ENCODE assay signal across 10 mouse cellular contexts in the genomic region with DNA sequence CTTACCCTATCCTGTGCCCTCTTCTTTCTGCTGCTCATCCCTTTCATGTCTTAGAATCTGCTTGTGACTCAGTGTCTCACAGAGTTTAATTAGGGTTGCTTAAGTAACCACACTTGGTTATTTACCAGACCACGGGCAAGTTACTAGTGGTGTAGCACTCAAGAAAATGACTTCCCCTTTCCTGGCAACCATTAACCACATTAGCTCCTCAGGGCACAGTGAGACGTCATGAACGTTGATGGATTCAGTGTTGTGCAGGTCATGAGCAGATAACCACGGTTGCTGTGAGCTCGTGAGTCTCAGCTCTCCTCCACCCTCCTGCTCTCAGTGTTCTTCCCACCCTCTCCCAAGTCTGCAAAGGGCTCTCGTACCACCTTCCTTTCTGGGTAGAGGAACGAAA. TPM values are rescaled to one million over a fixed set of nuclear protein-coding genes. Genes with fewer than 3 reads are reported as not detected.
DNase-seq lines count a peak whose midpoint lies in the region; ATAC-seq and TF ChIP-seq lines count a peak whose summit lies in the region.
"Had no signal": no experiment of that assay in that cellular context is flagged by ENCODE, and none has a peak within 500 bp of the region (broad histone marks: within the 10 kb centered on the region; RNA-seq: fewer than 3 reads in every experiment).

No protein-coding gene starts in this region.

- TF ChIP-seq CTCF in hindbrain, postnatal 0 days (IDR thresholded peaks at IDR 0.05; ENCODE audit: low read depth): no peak

- no peak overlapping the region for H3K9ac ChIP-seq in hindbrain, postnatal 0 days (replicated peaks; ENCODE audit: low read length)

- DNase-seq in MEL-GATA-1-ER (ENCODE audit: extremely low read depth, low read depth): peak; percentile 95
- DNase-seq in kidney, postnatal 14 days: peak; percentile 57
- DNase-seq in natural killer cell, adult 2 months (ENCODE audit: low spot score in 2 of 2): peak; percentile 49 to 67
- DNase-seq in hindbrain, postnatal 0 days (ENCODE audit: low spot score): no peak
- DNase-seq in frontal cortex, postnatal 14 days (ENCODE audit: low spot score in 2 of 2): no peak
- no peak for DNase-seq in retina, postnatal 1 day
- DNase-seq: heart, postnatal 36 days; right cerebral cortex, postnatal 14 days had no signal

- no peaks in the 10 kb centered on the region for H3K27me3 ChIP-seq in hindbrain, postnatal 0 days (ENCODE audit: insufficient read depth, low read length)

- H3K4me2 ChIP-seq in hindbrain, postnatal 0 days (ENCODE audit: low read depth, low read length): no peak overlapping the region
- H3K4me2 ChIP-seq: midbrain, embryonic 11.5 days had no signal

- no peak overlapping the region for H3K4me3 ChIP-seq in hindbrain, postnatal 0 days (ENCODE audit: low read length)

- H3K4me1 ChIP-seq in hindbrain, postnatal 0 days (ENCODE audit: insufficient read depth, low read length): no peaks in the 10 kb centered on the region

- H3K9me3 ChIP-seq in hindbrain, postnatal 0 days (ENCODE audit: low read length): no peaks in the 10 kb centered on the region

- 56% methylated on average over 7 of the region's 7 CpGs for WGBS in hindbrain, postnatal 0 days

- no peak overlapping the region for H3K27ac ChIP-seq in hindbrain, postnatal 0 days

- ATAC-seq in erythroid progenitor cell, adult 5-6 weeks (replicated peaks; ENCODE audit: low FRiP score, poor library complexity, severe bottlenecking): peak; percentile 70
- ATAC-seq in hindbrain, postnatal 0 days: no peak

- H3K36me3 ChIP-seq in hindbrain, postnatal 0 days (ENCODE audit: insufficient read depth, low read length): no peaks in the 10 kb centered on the region

RNA-seq across cellular contexts. Expression of a gene that starts 33.5 kb away (rescaled TPM):
- total RNA-seq in erythroid progenitor cell, adult 5-6 weeks (2015; ENCODE audit: low replicate concordance): 12.3 and 30.2 TPM in 2 replicates
- total RNA-seq in erythroid progenitor cell, adult 5-6 weeks (2017; ENCODE audit: low replicate concordance): 4.9 and 8.2 TPM in 2 replicates
- total RNA-seq in hindbrain, postnatal 0 days (2014; rRNA removed): 43.5 and 55.2 TPM in 2 replicates
- polyA plus RNA-seq in hindbrain, postnatal 0 days (2015; fragmentation: Nextera tagmentation; extraction: Ambion mirVana): 91.4 and 102 TPM in 2 replicates

Comparison
In these comparisons a context has a peak if more than half of its experiments do, and no peak if none do; other contexts are left out.
1. DNase-seq: peak in MEL-GATA-1-ER (single experiment), kidney, postnatal 14 days (single experiment) and natural killer cell, adult 2 months (2 of 2); none in hindbrain, postnatal 0 days (single experiment), frontal cortex, postnatal 14 days (0 of 2) and retina, postnatal 1 day (single experiment).